Mouse (Mus musculus) kidney, embryonic 15.5 days (tissue): Measurements from ENCODE around the gene Slc20a1. TPM values are rescaled to one million over a fixed set of nuclear protein-coding genes. Genes with fewer than 3 reads are reported as not detected.

ENCODE experiments used
- ATAC-seq: fragments of 200-750 bp; cut with Nextera tagmentation; replicated peaks from 2 replicates; pipeline ENCODE4 v1.8.0; 2017; ENCODE audit warnings: moderate TSS enrichment; ENCODE audit not compliant: low FRiP score
- H3K27ac ChIP-seq: fragments of 300-500 bp; sonication (generic); 2 replicates; pipeline ENCODE4 v1.5.1; 2015; ENCODE audit warnings: mild to moderate bottlenecking, inconsistent platforms
- H3K27me3 ChIP-seq: fragments of 300-500 bp; sonication (generic); 2 replicates; pipeline ENCODE4 v1.6.1; 2015; ENCODE audit warnings: inconsistent platforms
- H3K36me3 ChIP-seq: fragments of 300-500 bp; sonication (generic); 2 replicates; pipeline ENCODE4 v1.6.1; 2015; ENCODE audit warnings: inconsistent platforms
- H3K4me1 ChIP-seq: fragments of 300-500 bp; sonication (generic); 2 replicates; pipeline ENCODE4 v1.6.1; 2015; ENCODE audit warnings: inconsistent platforms
- H3K4me2 ChIP-seq: fragments of 300-500 bp; sonication (generic); 2 replicates; pipeline ENCODE4 v1.6.1; 2015; ENCODE audit warnings: moderate library complexity, mild to moderate bottlenecking, inconsistent platforms
- H3K4me3 ChIP-seq: fragments of 300-500 bp; sonication (generic); replicated peaks from 2 replicates; pipeline ENCODE4 v1.5.1; 2015; ENCODE audit warnings: mild to moderate bottlenecking, inconsistent platforms
- H3K9ac ChIP-seq: fragments of 300-500 bp; sonication (generic); 2 replicates; pipeline ENCODE4 v1.6.1; 2015; ENCODE audit warnings: mild to moderate bottlenecking, inconsistent platforms
- H3K9me3 ChIP-seq: fragments of 300-500 bp; sonication (generic); replicated peaks from 2 replicates; pipeline ENCODE4 v1.6.1; 2016; ENCODE audit warnings: inconsistent platforms
- WGBS: fragments of 180-500 bp; shearing (Covaris S2); methylation state at CpG from one replicate; pipeline ENCODE4 v1.1.7; 2015; ENCODE audit warnings: mixed read lengths; 5-methylcytosine and 5-hydroxymethylcytosine counted together
- polyA plus RNA-seq: library from polyadenylated mRNA; unstranded; fragments of >200 nt; fragmentation: Nextera tagmentation; extraction: Ambion mirVana; gene quantifications from 2 replicates; pipeline ENCODE4 v1.2.1, GENCODE M21; 2015

Gene Slc20a1
- polyA plus RNA-seq, 1 experiment from 2014 or later = 30.2 TPM

DNA sequence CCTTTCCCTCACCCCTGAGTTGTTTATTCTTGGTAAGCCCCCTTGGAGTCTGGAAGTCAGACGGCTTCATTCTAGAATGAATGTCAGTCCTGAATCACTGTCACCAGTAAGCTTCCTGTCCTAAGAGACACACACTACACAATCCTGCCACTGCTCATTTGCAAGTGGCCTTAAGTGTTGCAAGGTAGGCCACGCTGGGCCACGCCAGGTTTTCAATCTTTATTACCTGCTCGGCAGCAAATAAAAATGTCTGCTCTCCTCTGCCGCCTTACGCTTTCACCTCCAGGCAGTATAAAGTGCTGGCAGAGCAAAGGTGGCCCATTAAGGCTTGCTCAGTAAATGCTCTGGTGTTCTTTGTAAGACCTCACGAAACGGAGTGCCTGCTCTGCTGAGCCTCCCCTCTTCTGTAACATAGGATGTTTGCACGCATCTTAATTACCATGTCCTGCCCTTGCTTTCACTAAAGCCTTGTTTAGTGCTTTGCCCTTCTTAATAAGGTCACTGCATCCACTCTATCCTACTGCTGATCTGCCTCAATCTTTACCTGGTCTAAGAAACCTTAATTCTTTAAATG lies 19.1 kb downstream of the Slc20a1 start:
- WGBS = 29% methylated on average over 9 of the region's 9 CpGs
- Histone ChIP-seq H3K4me1 (peaks cover 14% of the 10 kb centered on the region), H3K4me3 (no peak overlapping the region), H3K27ac (peak overlapping the region; percentile 45; the same call in 1 of the 2 replicates), H3K4me2 (no peak overlapping the region), H3K9ac (no peak overlapping the region), H3K36me3 (peaks cover 4% of the 10 kb centered on the region; the same call in 1 of the 2 replicates), H3K27me3 (no peaks in the 10 kb centered on the region), H3K9me3 (no peaks in the 10 kb centered on the region)
- no peak for ATAC-seq

DNA sequence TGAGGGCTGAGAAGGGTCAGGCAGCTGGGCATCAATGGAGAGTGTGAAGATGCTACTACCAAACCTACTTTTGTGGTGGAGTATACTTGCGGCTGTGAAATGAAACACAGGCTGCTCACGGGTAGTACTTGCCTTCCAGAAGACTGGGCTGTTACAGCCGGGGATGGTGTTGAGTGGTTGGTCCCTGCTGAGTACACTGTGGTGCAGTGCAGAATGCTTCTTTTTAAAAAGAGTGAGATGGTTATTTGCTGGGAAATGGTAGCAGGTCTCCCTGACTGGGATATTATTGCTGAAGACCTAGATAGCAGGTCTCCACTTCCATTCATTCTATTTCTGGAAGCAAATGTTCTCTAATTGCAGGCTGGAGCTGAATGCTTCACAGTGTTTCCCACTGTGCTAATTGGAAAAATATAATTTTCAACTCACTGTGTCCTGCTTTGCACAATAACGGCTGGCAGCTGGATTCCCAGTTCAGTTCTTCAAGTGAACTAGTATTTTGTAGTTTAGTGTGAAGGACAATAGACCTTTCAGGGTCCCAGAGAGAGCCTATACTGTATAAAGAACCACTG lies 20.1 kb downstream of the Slc20a1 start:
- H3K36me3 ChIP-seq = no peaks in the 10 kb centered on the region
- peaks cover 14% of the 10 kb centered on the region for H3K4me1 ChIP-seq
- H3K27me3 ChIP-seq = no peaks in the 10 kb centered on the region
- no peak overlapping the region for H3K4me3 ChIP-seq
- no peaks in the 10 kb centered on the region for H3K9me3 ChIP-seq
- WGBS = 84% methylated on average over 4 of the region's 4 CpGs
- no peak for ATAC-seq
- H3K27ac ChIP-seq = no peak overlapping the region
- no peak overlapping the region for H3K9ac ChIP-seq
- H3K4me2 ChIP-seq = no peak overlapping the region

DNA sequence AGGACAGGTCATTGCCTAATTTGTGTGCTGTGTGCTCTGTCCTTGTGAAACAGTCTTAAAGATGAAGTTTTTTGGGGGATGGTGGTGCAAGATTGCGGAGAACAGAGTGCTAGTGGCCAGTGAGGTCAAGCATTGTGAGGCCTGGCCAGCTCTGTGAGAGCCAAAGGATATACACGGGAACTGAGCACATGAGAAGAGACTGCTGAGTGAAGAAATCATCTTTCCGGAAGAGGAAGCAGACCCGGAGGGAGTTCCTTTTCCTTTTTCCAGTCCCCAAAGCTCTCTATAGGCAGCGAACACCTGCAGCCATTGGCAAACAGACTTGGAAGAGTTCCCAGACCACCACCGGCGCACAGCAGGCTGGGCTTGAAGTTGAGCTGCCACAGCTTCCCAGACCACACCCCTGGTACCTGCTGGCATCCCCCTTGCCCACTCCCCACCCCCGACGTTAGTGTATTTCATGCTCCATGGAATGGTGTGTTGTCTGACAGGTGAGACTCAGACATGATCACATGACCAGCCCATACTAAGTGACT lies 22.6 kb downstream of the Slc20a1 start:
- Histone ChIP-seq H3K4me2 (no peak overlapping the region), H3K4me1 (peaks cover 14% of the 10 kb centered on the region), H3K4me3 (no peak overlapping the region), H3K36me3 (no peaks in the 10 kb centered on the region), H3K27ac (no peak overlapping the region), H3K9me3 (no peaks in the 10 kb centered on the region), H3K27me3 (no peaks in the 10 kb centered on the region), H3K9ac (no peak overlapping the region)
- WGBS = 57% methylated on average over 9 of the region's 9 CpGs
- no peak for ATAC-seq

DNA sequence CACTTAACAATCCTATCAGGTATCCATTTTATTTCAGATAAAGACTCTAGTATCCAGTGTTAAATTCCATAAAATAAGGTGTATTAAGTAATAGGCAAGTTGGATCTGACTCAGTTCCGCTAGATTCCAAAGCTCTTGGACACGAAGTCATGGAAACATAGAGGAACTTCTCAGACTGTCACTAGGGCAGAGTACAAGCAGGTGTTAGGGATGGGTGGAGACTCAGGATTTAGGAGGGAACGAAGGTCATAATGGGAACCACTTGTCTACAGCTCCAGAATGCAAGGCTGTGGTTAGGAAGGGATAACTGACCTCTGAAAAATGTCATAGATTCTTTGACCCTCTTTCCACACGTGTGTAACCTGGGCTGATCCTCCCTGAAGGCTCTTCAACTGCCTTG lies 25.6 kb downstream of the Slc20a1 start:
- Histone ChIP-seq H3K9me3 (no peaks in the 10 kb centered on the region), H3K27ac (no peak overlapping the region), H3K4me3 (no peak overlapping the region), H3K4me1 (peaks cover 7% of the 10 kb centered on the region; the same call in 1 of the 2 replicates), H3K36me3 (no peaks in the 10 kb centered on the region), H3K9ac (no peak overlapping the region), H3K27me3 (no peaks in the 10 kb centered on the region), H3K4me2 (no peak overlapping the region)
- 76% methylated on average over 4 of the region's 4 CpGs for WGBS
- no peak for ATAC-seq

DNA sequence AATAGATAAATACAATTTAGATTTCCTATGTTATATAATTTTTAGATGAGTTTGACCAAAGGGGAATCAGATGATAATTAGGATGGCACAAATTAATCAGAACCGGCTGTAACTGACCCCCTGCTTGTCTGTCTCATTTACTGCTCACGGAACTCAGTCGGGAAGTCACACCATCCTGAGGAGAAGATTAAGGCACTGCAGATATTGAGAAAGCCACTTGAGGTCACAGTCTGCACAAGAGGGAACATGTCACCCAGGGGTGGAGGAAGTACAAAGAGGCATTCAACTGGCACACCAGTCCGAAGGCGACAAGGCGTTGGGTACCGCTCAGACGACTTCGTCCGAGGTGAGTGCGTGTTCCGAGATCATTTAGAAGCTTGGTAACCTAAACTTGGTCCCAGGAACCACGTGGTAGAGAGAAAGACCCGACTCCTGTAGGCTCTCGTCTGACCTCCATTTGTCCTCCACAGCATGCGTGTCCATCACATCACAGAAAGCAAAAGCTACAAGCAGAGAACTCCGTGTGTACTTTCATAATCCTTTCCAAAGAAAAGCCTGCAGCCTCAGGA lies 26.8 kb downstream of the Slc20a1 start:
- H3K4me2 ChIP-seq = no peak overlapping the region
- H3K9ac ChIP-seq = no peak overlapping the region
- no peak overlapping the region for H3K27ac ChIP-seq
- ATAC-seq = no peak
- no peaks in the 10 kb centered on the region for H3K27me3 ChIP-seq
- H3K4me3 ChIP-seq = no peak overlapping the region
- no peaks in the 10 kb centered on the region for H3K36me3 ChIP-seq
- peaks cover 7% of the 10 kb centered on the region; the same call in 1 of the 2 replicates for H3K4me1 ChIP-seq
- 91% methylated on average over 17 of the region's 17 CpGs for WGBS
- no peaks in the 10 kb centered on the region for H3K9me3 ChIP-seq

DNA sequence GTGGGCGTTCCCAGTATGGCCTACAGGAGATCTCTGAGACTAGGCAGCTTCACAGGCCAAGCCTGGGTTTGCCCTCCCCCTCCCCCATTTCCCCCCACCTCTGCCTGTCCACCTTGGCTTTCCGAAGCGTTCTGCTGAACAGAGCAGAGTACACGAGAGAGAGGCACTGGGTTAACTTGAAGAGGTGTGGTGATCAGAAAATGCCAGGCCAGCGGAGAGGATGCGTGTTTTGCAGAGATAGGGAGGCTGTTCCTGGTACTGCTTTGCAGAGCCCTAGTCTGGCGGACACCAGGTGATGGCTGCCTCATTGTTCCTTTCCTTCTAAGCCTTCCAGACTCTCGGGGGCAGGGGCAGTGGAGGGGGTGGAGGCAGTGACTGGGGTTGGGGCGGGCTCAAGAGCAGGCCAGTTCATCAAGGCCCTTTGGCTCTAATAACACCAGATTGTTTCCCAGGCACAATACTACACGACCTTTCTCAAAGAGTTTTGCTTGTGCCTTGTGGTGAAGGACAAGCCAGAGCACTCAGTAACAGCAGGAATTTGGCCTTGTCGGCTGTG lies 27.8 kb downstream of the Slc20a1 start:
- no peaks in the 10 kb centered on the region for H3K36me3 ChIP-seq
- 68% methylated on average over 11 of the region's 11 CpGs for WGBS
- no peak overlapping the region for H3K4me2 ChIP-seq
- peak; percentile 91 for ATAC-seq
- no peaks in the 10 kb centered on the region for H3K27me3 ChIP-seq
- no peak overlapping the region for H3K9ac ChIP-seq
- no peaks in the 10 kb centered on the region for H3K9me3 ChIP-seq
- no peak overlapping the region for H3K4me3 ChIP-seq
- no peak overlapping the region for H3K27ac ChIP-seq
- peaks cover under 1% of the 10 kb centered on the region; the same call in 1 of the 2 replicates for H3K4me1 ChIP-seq

DNA sequence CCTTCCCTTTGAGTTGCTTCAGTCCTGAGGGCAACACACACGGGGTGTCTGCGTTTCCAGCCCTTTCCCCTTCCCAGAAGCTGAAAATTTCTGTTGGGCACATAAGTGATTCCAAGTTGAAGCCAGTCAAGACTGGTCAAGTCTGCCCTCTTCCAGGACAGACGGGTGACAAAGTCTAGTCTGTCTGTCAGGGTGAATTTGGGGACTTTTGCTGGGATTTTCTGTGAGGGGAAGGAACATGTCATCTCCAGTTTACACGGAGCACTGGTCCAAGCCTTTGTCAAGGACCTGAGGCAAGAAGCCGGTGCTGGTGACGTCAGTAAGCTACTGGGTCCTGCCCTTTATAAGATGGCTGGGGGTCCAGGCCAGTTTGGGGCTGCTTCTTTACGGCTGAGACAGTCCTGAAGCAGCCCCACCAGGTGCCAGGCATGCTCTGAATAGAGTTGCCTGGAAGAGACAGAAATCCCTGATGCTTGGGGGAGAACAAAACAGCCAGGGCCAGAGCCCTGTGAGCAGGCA lies 28.5 kb downstream of the Slc20a1 start:
- Histone ChIP-seq H3K4me1 (no peaks in the 10 kb centered on the region), H3K4me3 (no peak overlapping the region), H3K36me3 (no peaks in the 10 kb centered on the region), H3K27ac (no peak overlapping the region), H3K27me3 (no peaks in the 10 kb centered on the region), H3K9ac (no peak overlapping the region), H3K4me2 (no peak overlapping the region), H3K9me3 (no peaks in the 10 kb centered on the region)
- no peak for ATAC-seq
- 72% methylated on average over 7 of the region's 7 CpGs for WGBS

DNA sequence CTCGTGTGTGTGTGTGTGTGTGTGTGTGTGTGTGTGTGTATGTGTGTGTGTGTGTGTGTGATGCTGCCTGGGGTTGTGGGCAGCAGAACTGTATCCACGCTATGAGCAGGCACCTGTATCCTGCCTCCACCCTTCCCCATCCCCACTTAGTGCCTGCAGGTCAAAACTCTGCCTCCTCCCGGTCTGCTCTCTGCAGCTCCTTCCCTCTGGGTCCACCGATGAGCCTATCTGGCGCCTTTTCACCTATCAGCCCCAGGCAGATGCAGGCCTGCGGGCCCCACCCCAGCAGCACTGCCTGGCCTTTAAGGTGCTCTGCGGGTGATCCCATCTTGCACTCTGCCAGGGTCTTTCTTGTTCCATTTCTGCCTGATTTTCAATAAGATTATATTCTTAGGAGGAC lies 29.1 kb downstream of the Slc20a1 start:
- no peaks in the 10 kb centered on the region for H3K9me3 ChIP-seq
- 70% methylated on average over 5 of the region's 7 CpGs for WGBS

DNA sequence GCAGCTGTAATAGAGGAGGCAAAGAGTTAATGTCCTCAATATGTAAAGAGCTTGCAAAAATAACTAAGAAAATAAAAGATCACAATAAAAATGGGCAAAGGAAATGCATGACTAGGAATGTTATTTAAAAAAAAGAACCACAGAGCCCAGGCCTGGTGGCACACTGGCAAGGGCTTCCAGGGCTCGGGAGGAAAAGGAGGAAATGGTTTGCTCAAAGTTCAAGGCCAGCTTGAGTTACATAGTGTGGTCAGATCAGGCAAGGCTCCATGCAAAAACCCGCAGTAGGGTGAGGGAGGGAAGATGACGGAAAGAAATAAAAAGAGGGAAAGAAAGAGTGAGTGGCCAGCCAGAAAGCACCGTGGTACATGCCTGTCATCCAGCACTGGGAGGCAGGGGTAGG lies 30.0 kb downstream of the Slc20a1 start:
- H3K36me3 ChIP-seq = no peaks in the 10 kb centered on the region
- no peak overlapping the region for H3K9ac ChIP-seq
- H3K27me3 ChIP-seq = no peaks in the 10 kb centered on the region
- no peaks in the 10 kb centered on the region for H3K4me1 ChIP-seq
- no peak for ATAC-seq
- no peaks in the 10 kb centered on the region for H3K9me3 ChIP-seq
- no peak overlapping the region for H3K4me2 ChIP-seq
- H3K4me3 ChIP-seq = no peak overlapping the region
- no peak overlapping the region for H3K27ac ChIP-seq
- 86% methylated on average over 4 of the region's 4 CpGs for WGBS

More for the DNA sequence above, 29.1 kb downstream of the Slc20a1 start:
- no peak overlapping the region for H3K4me3 ChIP-seq
- no peaks in the 10 kb centered on the region for H3K27me3 ChIP-seq
- H3K4me2 ChIP-seq = no peak overlapping the region
- H3K27ac ChIP-seq = no peak overlapping the region
- H3K9ac ChIP-seq = no peak overlapping the region
- H3K36me3 ChIP-seq = no peaks in the 10 kb centered on the region
- H3K4me1 ChIP-seq = no peaks in the 10 kb centered on the region
- ATAC-seq = peak; percentile 81

DNA sequence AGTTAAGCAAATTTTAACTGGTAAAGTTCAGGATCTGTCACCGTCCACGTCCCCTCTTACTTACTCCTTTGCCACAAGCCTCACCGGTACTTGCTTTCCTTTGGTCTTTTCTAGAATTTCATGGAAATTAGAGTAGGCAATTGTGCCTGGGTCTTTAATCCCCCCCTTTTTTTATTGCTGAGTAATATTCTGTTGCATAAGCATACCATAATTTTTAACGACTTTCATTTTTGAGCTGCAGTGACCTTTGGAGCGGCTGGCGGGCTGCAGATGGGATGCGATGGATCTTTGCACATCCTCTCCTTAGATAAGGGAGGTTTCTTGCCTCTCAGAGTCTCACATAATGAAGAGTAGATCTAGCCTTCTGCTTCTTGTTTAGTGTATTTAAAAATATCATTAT lies 30.8 kb downstream of the Slc20a1 start:
- ATAC-seq = no peak

DNA sequence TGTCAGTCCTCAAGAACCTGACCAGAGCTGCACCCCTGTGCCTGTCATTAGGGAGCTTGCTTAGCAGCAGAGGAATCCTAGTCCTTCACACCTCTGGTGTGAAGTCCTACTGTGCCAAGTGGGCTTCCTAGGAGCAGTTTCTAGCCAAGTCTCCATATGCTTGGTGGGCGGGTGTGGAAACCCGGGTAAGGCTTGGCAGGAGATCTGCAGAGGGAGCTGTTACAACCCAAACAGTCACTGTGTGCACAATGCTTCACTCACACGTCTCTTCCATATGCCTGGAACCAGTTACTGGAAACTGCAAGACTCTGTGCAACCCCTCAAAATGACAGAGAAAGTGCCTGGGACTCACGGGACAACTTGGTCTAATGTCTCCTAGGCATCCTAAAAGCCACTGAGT lies 33.5 kb downstream of the Slc20a1 start:
- Histone ChIP-seq H3K4me2 (no peak overlapping the region), H3K27ac (no peak overlapping the region), H3K4me3 (no peak overlapping the region), H3K9ac (no peak overlapping the region), H3K27me3 (no peaks in the 10 kb centered on the region), H3K4me1 (no peaks in the 10 kb centered on the region), H3K36me3 (no peaks in the 10 kb centered on the region), H3K9me3 (no peaks in the 10 kb centered on the region)
- 35% methylated on average over 4 of the region's 4 CpGs for WGBS
- ATAC-seq = no peak

More for the DNA sequence above, 30.8 kb downstream of the Slc20a1 start:
- Histone ChIP-seq H3K4me2 (no peak overlapping the region), H3K9me3 (no peaks in the 10 kb centered on the region), H3K27me3 (no peaks in the 10 kb centered on the region), H3K4me1 (no peaks in the 10 kb centered on the region), H3K36me3 (no peaks in the 10 kb centered on the region), H3K9ac (no peak overlapping the region), H3K27ac (no peak overlapping the region), H3K4me3 (no peak overlapping the region)
- WGBS = 97% methylated on average over 7 of the region's 7 CpGs

DNA sequence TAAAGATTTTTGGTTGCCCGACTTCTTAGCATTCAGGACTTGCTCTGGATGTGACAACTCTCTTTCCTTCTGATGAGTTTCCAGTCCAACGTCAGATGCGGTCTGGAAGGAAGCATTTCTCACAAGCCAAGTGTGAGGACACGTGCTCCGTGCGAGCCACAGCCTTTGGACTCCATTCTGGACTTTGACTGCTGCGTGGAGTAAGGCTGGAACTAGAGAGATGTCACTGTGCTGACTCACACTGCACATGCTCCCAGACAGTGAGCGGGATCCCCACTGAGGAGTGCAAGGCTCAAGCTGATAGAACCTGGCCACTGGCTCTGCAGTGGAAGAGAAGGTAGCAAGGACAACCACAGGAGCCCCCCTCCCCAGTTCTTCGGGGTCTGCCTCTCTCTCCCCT lies 33.9 kb downstream of the Slc20a1 start:
- Histone ChIP-seq H3K27me3 (no peaks in the 10 kb centered on the region), H3K36me3 (no peaks in the 10 kb centered on the region), H3K9ac (no peak overlapping the region), H3K27ac (no peak overlapping the region), H3K9me3 (no peaks in the 10 kb centered on the region), H3K4me2 (no peak overlapping the region), H3K4me1 (no peaks in the 10 kb centered on the region), H3K4me3 (no peak overlapping the region)
- WGBS = 75% methylated on average over 9 of the region's 9 CpGs
- ATAC-seq = peak; percentile 70; the same call in 1 of the 2 replicates
